Mouse (Mus musculus) layer of hippocampus, adult 18-20 months (tissue): Measurements from ENCODE around the gene Tsc1. TPM values are rescaled to one million over a fixed set of nuclear protein-coding genes. Genes with fewer than 3 reads are reported as not detected.

Source experiments
- DNase-seq, 2 experiments: peaks; one replicate each; pipeline ENCODE4 v3.0.0; 2022; ENCODE audit warnings: low spot score in 2 of 2
- microRNA-seq, 2 experiments: library from miRNA; unstranded; fragments of <30 nt; microRNA quantifications; one replicate each; pipeline ENCODE4 v1.2.0; 2021
- total RNA-seq, 2 experiments: library from RNA; stranded (reverse); gene quantifications; 2 replicates each; pipeline ENCODE4 v1.2.3; 2021

Gene Tsc1
- total RNA-seq, 2 experiments from 2014 or later, result 44.7 to 46.0 TPM

- no peak for DNase-seq
Observed at GRCm38 (mm10) chr2:28723912-28724311, 82.9 kb downstream of the Tsc1 start.

DNA sequence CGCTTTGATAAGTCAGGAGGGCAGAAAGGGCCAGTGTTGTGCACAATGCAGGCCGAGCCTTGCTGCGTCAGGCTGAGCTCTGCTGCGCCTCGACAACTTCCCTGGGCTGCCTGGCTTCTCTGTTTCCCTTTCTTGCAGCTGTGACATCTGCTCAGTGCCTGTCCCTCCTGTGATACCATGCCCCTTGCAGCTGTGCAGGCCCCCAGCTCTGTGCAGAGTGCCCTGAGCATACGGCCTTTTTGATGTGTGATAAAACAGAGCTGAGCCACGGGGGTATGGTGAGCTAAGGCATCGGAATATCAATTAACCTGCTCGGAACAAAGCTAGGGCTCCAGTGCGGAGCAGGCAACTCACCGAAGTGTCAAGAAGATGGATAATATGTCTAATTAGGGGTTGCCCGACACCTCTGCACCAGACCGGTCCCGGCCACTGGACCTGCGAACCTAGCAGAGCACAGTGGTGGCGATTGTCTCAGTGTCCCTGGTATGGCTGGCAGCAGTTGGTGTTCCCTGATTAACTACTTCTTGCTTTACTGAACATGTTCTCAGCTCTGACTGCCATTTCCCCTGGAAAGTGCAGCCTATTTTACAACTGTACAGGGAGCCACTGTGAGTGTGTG is 86.9 kb downstream of the Tsc1 start:
- DNase-seq, result no peak

DNA sequence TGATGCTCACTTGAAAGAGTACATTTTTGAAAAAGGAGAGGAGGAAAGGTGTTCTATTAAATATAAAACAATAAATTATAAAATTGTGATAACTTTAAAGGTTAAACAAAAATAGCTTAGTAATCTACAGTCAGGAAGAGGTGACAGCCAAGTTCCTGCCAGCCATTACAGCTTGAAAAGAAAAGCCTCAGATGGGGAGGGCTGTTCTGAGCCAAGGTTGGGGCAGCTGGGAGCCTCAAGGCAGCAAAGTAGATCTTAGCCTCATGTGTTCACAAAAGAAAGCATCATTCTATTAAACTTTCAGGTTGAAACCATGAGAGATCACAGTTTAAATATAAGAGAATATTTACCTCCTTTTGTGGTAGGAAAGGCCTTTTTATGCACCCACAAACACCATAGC is 89.6 kb downstream of the Tsc1 start:
- DNase-seq, result no peak

DNA sequence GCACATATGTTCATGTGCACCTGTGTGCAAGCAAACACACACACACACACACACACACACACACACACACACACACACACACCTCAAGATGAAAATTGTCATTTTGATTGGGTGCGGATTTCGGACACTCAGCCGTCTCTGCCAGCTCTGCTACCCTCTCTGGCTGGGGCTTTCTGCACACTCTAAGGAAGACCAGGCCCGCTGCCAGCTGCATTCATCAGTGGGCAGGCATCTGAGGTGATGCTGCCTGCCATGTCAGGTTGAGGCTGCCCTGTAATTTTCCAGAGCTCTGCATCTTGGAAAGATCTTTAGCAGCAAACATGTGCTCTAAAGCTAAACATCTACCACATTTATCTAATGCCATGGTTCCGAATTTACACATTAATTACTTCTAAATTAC is 96.1 kb downstream of the Tsc1 start:
- DNase-seq, result no peak

DNA sequence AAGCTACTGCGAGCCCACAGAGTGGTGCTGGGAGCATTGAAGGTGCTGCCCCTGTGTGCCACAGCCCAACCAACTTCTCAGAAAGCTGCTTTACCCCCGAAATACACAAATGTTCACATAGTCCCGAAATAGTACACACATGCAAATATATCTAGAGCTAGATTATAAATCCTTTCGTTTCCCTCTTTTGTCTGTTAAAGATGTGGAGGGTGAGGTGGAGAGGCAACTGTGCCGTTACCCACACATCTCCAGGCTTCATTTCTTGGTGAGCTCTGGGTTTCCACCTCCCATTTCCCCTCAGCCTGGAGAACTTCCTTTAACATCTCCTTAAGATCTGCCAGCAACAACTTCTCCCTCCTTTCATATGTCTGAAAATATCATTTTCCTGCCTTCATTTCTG is 99.1 kb downstream of the Tsc1 start:
- no peak for DNase-seq

Small RNA genes within 50 kb of the gene (microRNA-seq; reads per million reads assigned to microRNA genes)
- 0 reads per million in 2 experiments for gene Gm22824
- 1.5 to 3.7 reads per million in 2 experiments for gene Mir3088

Other genes with a start within 250 kb of the Tsc1 start
- 10 to 100 TPM; 16.8 to 17.7 TPM for gene Ppp1r26, start 194.4 kb upstream of the Tsc1 start, total RNA-seq
- gene 1700007K13Rik, start 174.9 kb upstream of the Tsc1 start, total RNA-seq, result 1 to 10 TPM; 2.7 to 4.5 TPM
- 10 to 100 TPM; 36.5 to 42.1 TPM for gene Mrps2, start 173.2 kb upstream of the Tsc1 start, total RNA-seq
- 1 to 10 TPM; 1.5 to 2.2 TPM for gene Gbgt1, start 144.3 kb upstream of the Tsc1 start, total RNA-seq
- gene Gm10134, start 135.1 kb upstream of the Tsc1 start, total RNA-seq, result 1 to 10 TPM; 1.0 to 1.8 TPM
- gene Ralgds, start 128.1 kb upstream of the Tsc1 start, total RNA-seq, result 100 to 1,000 TPM; 127 to 132 TPM
- gene Cel, start 77.8 kb upstream of the Tsc1 start, total RNA-seq, result not detected
- 10 to 100 TPM; 19.6 to 20.5 TPM for gene Gtf3c5, start 57.5 kb upstream of the Tsc1 start, total RNA-seq
- not detected for gene Gfi1b, start 19.2 kb upstream of the Tsc1 start, total RNA-seq
- not detected for gene Spaca9, start 58.5 kb downstream of the Tsc1 start, total RNA-seq
- gene Ak8, start 58.9 kb downstream of the Tsc1 start, total RNA-seq, result 1 to 10 TPM in 1 of 2 experiments, under 1 TPM in 1; 0.87 to 1.2 TPM
- gene Gtf3c4, start 199.1 kb downstream of the Tsc1 start, total RNA-seq, result 10 to 100 TPM; 34.9 to 35.4 TPM
- gene Ddx31, start 199.2 kb downstream of the Tsc1 start, total RNA-seq, result 1 to 10 TPM; 7.1 to 9.9 TPM